Mouse (Mus musculus) brain, embryonic 14.5 days (tissue): ENCODE data around the gene Mrpl37. TPM values are rescaled to one million over a fixed set of nuclear protein-coding genes. Genes with fewer than 3 reads are reported as not detected.

ENCODE experiments used
- DNase-seq: peaks from one replicate; pipeline ENCODE4 v3.0.0-alpha.2; 2011; ENCODE audit warnings: low read depth
- CTCF ChIP-seq: fragments of 200-500 bp; IDR thresholded peaks from 2 replicates; pipeline ENCODE4 v1.5.1; 2012; ENCODE audit warnings: inconsistent platforms, mild to moderate bottlenecking, moderate library complexity, borderline replicate concordance; ENCODE audit not compliant: insufficient read depth, insufficient read length; ENCODE audit errors: extremely low read depth
- POLR2A ChIP-seq: fragments of 200-500 bp; IDR thresholded peaks from 2 replicates; pipeline ENCODE4 v1.6.1; 2012; ENCODE audit warnings: mild to moderate bottlenecking, inconsistent platforms, borderline replicate concordance; ENCODE audit not compliant: poor library complexity, insufficient read depth, insufficient read length, severe bottlenecking; ENCODE audit errors: extremely low read depth
- polyA plus RNA-seq: library from polyadenylated mRNA; depleted of rRNA; stranded (reverse); fragments of >200 nt; gene quantifications from 2 replicates; pipeline ENCODE4 v1.2.3, GENCODE M21; 2012; rRNA removed

The Mrpl37 gene
- polyA plus RNA-seq, 1 experiment = 88.1 TPM

- TF ChIP-seq POLR2A = no peak
- no peak for TF ChIP-seq CTCF
- DNase-seq = no peak
Measured at GRCm38 (mm10) chr4:107012005-107012478, 54.6 kb downstream of the Mrpl37 start.

- DNase-seq = no peak
- no peak for TF ChIP-seq CTCF
- no peak for TF ChIP-seq POLR2A
Measured at GRCm38 (mm10) chr4:107011325-107012004, 55.2 kb downstream of the Mrpl37 start.

DNA sequence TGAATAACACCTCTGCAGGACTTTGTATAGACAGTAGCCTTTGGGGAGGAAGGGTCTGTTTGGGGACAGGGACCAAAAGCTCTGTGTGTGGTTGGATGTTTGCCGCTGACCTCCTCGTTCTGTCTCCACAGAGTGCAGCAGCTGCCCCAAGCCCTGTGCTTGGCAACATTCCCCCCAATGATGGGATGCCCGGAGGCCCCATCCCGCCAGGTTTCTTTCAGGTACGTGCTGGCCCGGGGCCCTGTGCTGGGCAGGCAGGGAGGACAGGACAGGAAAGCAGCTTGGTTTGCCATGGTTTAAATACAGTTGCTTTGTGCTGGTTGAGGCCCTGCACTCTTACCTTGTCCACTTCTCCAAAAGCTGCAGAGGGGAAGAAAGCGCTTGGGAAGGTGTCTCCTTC is 57.1 kb downstream of the Mrpl37 start:
- no peak for TF ChIP-seq CTCF
- TF ChIP-seq POLR2A = no peak
- no peak for DNase-seq

GRCm38 (mm10) chr4:107008161-107008560 is 58.5 kb downstream of the Mrpl37 start:
- no peak for DNase-seq
- TF ChIP-seq CTCF (no peak), POLR2A (no peak)

- no peak for DNase-seq
- TF ChIP-seq POLR2A (no peak), CTCF (no peak)
Measured at GRCm38 (mm10) chr4:107007359-107007758, 59.3 kb downstream of the Mrpl37 start.

GRCm38 (mm10) chr4:107006807-107007206 is 59.9 kb downstream of the Mrpl37 start:
- TF ChIP-seq POLR2A = no peak
- no peak for TF ChIP-seq CTCF
- no peak for DNase-seq

DNA sequence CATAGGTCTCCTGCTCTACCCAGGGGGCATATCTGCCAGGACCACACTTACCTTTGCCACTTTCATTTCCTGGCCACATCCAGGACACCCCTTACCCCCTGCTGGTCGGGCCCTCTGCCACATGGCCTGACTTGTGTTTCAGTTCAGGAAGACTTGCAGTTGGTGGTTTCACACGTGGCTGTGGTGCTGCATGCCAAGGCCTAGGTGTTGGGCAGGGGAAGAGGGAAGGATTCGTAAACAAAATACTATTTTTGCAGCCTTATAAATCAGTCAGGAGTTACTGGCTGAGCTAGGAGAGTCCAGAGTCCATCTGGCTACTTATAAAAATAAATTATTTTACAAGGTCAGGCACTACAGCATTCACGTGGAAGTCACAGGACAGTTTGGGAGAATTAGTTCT is 60.4 kb downstream of the Mrpl37 start:
- TF ChIP-seq CTCF (no peak), POLR2A (no peak)
- DNase-seq = no peak

Other genes with a start within 250 kb of the Mrpl37 start
- gene Ssbp3, start 156.2 kb downstream of the Mrpl37 start, polyA plus RNA-seq = 255 and 257 TPM in 2 replicates
- 3.7 and 4.5 TPM in 2 replicates for gene Cyb5rl, start 120 bp upstream of the Mrpl37 start, polyA plus RNA-seq
- 0.03 and 0.08 TPM in 2 replicates for gene Cdcp2, start 30.0 kb upstream of the Mrpl37 start, polyA plus RNA-seq
- gene Tmem59, start 111.5 kb upstream of the Mrpl37 start, polyA plus RNA-seq = 183 and 194 TPM in 2 replicates
- gene Tceanc2, start 112.2 kb upstream of the Mrpl37 start, polyA plus RNA-seq = 14.0 and 14.2 TPM in 2 replicates
- 0.08 TPM in 1 of 2 replicates, not detected in the other for gene Ldlrad1, start 142.3 kb upstream of the Mrpl37 start, polyA plus RNA-seq
- gene Lrrc42, start 186.7 kb upstream of the Mrpl37 start, polyA plus RNA-seq = 33.9 and 34.8 TPM in 2 replicates
- 15.9 and 19.9 TPM in 2 replicates for gene Hspb11, start 186.7 kb upstream of the Mrpl37 start, polyA plus RNA-seq
- gene Dio1, start 240.3 kb upstream of the Mrpl37 start, polyA plus RNA-seq = not detected in 2 replicates
- gene Yipf1, start 247.5 kb upstream of the Mrpl37 start, polyA plus RNA-seq = 39.4 and 40.8 TPM in 2 replicates